Mouse (Mus musculus): ENCODE results near the gene Olfr1360.
"Not testable (repeated sequence)": the region's sequence is repeated elsewhere in the genome, so short reads cannot be mapped to it uniquely, and the experiment has no call there.

Gene Olfr1360

DNA sequence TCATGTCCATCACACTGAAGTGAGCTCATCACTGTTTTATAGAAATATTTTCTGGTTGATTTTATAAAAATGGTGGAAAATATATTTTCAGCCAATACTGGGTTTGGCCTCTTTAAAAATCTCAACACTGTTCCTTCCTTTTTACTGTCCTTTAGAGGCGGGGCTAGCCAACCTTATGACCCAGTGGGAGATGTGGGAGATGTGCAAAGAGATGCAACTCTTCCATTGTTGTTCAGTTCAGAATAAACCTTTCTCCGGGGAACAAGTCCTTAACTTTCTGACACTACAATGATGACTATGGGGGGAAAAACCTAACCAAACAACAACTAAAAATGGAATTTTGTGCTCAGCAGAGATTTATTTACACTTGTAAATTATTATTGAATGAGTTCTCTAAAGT, at the start of gene Olfr1360:
TSS of gene Olfr1360 (minus strand) at position 101 of the 400 bp plus-strand sequence.
- no peak for ATAC-seq (ENCODE audit: insufficient number of reproducible peaks, low FRiP score, low TSS enrichment)

- no peak for ATAC-seq (ENCODE audit: insufficient number of reproducible peaks, low FRiP score, low TSS enrichment)
Measured at GRCm38 (mm10) chr13:21722993-21723836, 46.0 kb upstream of the Olfr1360 start.

DNA sequence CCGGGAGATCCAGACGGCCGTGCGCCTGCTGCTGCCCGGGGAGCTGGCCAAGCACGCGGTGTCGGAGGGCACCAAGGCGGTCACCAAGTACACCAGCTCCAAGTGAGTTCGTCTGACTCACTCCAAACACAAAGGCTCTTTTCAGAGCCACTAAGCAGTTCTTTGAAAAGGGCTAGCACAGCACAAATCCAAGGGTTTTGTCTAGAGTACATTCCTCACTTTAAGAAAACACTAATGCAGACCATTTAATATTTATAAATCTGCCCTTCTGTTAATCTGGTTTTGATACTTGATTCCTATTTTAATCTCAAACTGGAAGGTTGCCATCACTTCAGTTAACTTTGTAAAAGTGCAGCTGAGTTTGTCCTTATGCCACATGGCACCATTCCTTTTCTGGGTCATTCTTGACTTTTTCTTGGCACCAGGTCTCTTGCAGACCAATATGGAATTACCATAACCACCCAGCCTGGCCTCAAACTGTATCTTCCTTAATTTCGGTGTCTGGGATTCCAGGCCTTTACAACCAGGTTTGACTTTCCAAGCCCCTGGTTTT, 45.2 kb upstream of the Olfr1360 start:
- ATAC-seq (ENCODE audit: insufficient number of reproducible peaks, low FRiP score, low TSS enrichment): no peak

- ATAC-seq (ENCODE audit: insufficient number of reproducible peaks, low FRiP score, low TSS enrichment): peak; percentile 100
Measured at GRCm38 (mm10) chr13:21721757-21722372, 44.7 kb upstream of the Olfr1360 start, which contains the start of gene Hist1h2bm. Gene Hist1h2bm (plus strand): TSS chr13:21722044.

GRCm38 (mm10) chr13:21721107-21721756, 44.0 kb upstream of the Olfr1360 start:
- not testable (repeated sequence) for ATAC-seq (ENCODE audit: insufficient number of reproducible peaks, low FRiP score, low TSS enrichment)

- no peak for ATAC-seq (ENCODE audit: insufficient number of reproducible peaks, low FRiP score, low TSS enrichment)
Measured at GRCm38 (mm10) chr13:21718381-21719080, 41.3 kb upstream of the Olfr1360 start.

DNA sequence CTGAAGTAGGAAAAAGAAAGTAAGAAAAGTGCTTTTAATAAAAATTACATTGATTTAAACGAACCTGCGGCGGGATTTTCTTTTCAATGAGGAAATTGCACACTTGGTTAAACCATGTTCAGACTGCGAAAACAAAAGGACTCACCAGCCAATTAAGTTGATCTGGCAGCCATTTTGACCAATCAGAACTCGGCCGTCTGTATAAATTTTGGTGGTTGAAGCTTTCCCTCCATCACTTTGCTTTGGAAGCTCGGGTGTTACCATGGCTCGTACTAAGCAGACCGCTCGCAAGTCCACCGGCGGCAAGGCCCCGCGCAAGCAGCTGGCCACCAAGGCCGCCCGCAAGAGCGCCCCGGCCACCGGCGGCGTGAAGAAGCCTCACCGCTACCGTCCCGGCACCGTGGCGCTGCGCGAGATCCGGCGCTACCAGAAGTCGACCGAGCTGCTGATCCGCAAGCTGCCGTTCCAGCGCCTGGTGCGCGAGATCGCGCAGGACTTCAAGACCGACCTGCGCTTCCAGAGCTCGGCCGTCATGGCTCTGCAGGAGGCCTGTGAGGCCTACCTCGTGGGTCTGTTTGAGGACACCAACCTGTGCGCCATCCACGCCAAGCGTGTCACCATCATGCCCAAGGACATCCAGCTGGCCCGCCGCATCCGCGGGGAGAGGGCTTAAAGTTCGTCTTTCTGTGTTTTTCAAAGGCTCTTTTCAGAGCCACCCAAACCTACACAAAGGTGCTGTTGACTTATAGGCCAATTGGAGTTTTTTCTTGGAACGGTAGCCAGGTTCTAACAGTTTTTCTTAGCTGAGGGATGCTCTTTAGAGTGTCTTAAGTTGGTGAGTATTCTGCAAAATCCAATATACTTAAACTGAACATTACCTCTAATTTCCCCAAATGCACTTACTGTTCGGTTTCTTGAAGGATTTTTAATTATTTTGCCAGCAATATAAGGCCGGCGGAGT, 40.5 kb upstream of the Olfr1360 start, which contains the start of gene Hist1h3h:
TSS of gene Hist1h3h (plus strand) at position 263 of the 961 bp plus-strand sequence.
- ATAC-seq (ENCODE audit: insufficient number of reproducible peaks, low FRiP score, low TSS enrichment): peak; percentile 36; the same call in 1 of the 2 replicates

DNA sequence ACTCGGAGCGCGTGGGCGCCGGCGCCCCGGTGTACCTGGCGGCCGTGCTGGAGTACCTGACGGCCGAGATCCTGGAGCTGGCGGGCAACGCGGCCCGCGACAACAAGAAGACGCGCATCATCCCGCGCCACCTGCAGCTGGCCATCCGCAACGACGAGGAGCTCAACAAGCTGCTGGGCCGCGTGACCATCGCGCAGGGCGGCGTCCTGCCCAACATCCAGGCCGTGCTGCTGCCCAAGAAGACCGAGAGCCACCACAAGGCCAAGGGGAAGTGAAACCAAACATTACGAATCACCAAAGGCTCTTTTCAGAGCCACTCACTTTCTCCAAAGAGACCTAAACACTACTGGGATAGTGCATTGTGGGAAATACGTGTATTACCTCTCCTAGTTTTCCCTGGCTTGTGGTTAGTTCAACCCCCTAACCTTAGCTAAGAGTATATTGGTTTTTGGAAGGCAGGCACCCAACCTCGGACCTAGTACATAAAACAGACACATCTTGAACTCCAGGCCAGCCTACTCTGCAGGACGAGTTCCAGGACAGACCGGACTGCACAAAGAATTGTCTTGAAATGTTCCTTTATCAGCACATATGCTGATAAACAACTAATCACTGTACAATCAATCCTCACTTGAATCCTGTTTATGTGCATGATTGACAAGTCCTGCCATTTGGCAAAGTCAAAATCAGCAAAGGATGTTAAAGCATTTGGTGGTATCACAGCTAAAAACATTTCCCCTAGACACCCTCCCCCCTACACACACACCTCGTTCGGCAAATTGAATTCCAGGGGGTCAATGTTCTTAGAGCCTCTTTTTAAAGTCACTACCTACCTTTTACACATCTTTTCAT, 39.6 kb upstream of the Olfr1360 start:
- ATAC-seq (ENCODE audit: insufficient number of reproducible peaks, low FRiP score, low TSS enrichment): not testable (repeated sequence)

DNA sequence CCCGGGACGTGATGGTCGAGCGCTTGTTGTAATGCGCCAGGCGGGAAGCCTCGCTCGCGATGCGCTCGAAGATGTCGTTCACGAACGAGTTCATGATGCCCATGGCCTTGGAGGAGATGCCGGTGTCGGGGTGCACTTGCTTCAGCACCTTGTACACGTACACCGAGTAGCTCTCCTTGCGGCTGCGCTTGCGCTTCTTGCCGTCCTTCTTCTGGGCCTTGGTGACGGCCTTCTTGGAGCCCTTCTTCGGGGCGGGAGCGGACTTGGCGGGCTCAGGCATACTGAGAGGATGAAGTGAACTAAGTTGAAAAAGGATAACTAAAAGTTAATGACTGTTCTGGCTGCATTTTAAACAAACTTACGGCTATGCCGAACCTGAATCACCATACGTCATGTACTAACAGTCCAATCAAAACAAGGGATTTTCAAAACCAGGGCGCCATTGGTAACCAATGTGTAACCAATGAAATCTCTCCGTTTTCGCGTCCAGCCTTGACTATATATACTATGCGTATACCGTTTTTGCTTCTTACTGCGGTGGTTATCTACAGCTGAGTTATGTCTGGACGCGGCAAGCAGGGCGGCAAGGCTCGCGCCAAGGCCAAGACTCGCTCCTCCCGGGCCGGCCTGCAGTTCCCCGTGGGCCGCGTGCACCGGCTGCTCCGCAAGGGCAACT, 38.8 kb upstream of the Olfr1360 start, which contains the start of the genes Hist1h2bl and Hist1h2ai:
TSS of gene Hist1h2bl (minus strand) at position 280 of the 676 bp plus-strand sequence.
TSS of gene Hist1h2ai (plus strand) at position 559 of the 676 bp plus-strand sequence.
- ATAC-seq (ENCODE audit: insufficient number of reproducible peaks, low FRiP score, low TSS enrichment): peak; percentile 96

DNA sequence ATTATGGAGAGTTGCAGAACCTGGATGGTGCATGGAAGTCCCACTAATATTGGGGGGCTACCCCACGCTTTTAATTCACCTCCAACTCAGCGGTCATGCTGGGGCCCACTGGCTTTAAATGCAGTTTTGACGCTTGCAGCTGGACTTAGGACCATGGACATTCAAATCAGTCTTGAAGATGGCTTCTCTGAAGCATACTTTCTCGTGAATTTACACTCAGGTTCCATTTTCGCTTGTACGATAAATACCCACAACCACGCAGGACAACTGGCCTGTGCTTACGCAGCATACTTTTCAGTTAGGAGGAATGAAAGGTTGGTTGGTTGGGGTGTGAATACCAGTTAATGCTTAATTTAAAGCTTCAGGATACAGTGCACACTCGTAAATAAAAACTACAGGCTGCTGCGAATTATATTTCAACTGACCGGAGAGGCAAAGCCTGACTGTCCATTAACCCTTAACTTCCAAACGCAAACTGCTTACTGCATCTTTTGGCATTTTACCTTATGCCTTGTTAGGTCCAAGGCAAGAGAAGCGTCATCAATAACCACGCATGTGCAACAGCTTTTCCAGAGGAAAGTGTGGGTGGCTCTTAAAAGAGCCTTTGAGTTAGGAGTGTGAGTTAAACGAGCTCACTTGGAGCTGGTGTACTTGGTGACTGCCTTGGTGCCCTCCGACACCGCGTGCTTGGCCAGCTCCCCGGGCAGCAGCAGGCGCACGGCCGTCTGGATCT, 38.1 kb upstream of the Olfr1360 start:
- ATAC-seq (ENCODE audit: insufficient number of reproducible peaks, low FRiP score, low TSS enrichment): no peak

- no peak; the same call in 1 of the 2 replicates for ATAC-seq (ENCODE audit: insufficient number of reproducible peaks, low FRiP score, low TSS enrichment)
Measured at GRCm38 (mm10) chr13:21714725-21715124, 37.5 kb upstream of the Olfr1360 start.

DNA sequence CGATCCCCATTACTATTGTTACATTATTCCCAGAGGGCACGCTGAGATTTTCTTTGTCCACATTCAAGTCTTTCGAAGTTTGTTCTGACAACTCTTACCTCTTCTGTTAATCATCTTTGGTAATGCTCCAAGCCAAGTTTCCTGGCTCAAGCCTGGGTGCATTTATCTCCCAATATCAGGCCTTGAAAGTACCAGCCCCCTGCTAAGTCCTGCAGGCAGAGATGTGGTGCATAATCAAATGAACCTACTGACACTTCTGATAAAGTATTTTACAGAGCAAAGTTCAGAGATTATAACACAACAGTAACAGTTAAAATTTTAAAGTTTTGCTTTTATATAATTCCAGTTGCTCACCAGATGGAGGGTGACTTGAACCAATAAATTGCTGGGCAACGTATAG, 34.5 kb upstream of the Olfr1360 start:
- ATAC-seq (ENCODE audit: insufficient number of reproducible peaks, low FRiP score, low TSS enrichment): no peak

GRCm38 (mm10) chr13:21710821-21711525, 33.8 kb upstream of the Olfr1360 start:
- peak; percentile 38; the same call in 1 of the 2 replicates for ATAC-seq (ENCODE audit: insufficient number of reproducible peaks, low FRiP score, low TSS enrichment)

- ATAC-seq (ENCODE audit: insufficient number of reproducible peaks, low FRiP score, low TSS enrichment): peak; percentile 83
Measured at GRCm38 (mm10) chr13:21710031-21710711, 33.0 kb upstream of the Olfr1360 start.

DNA sequence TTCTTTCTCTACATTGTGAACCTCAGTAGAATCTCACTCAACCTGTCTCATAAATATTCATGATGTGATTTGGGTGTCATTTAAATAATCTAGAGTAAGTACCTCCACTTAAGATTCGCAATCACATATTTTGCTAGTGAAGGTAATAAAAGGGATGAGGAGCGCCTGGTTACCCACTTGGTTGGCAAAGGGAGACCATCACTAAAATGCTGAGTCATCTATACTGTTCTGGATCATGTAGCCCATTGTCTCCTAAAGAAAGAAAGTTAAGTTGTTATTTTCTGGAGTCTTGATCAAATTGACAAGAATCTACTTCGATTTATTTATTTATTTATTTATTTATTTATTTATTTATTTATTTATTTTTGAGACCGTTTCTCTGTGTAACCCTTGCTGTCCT, 29.5 kb upstream of the Olfr1360 start:
- no peak for ATAC-seq (ENCODE audit: insufficient number of reproducible peaks, low FRiP score, low TSS enrichment)
